Mouse (Mus musculus) inflammation-experienced regulatory T-cells, adult 6 months (primary cell): ENCODE results near the gene Slc31a1. TPM values are rescaled to one million over a fixed set of nuclear protein-coding genes. Genes with fewer than 3 reads are reported as not detected.

ENCODE experiments used
- ATAC-seq: one replicate; pipeline ENCODE4 v1.8.0; 2017
- polyA plus RNA-seq, 3 experiments: library from polyadenylated mRNA; unstranded; fragments of 100-300 nt; shearing (Covaris generic); gene quantifications; one replicate each; pipeline ENCODE4 v1.2.1; 2017

Slc31a1 gene
- polyA plus RNA-seq: 10 to 100 TPM in 1 of 3 experiments, 1 to 10 TPM in 2; 6.4 to 12.8 (median 9.3) TPM

GRCm38 (mm10) chr4:62360088-62360804, at the start of gene Slc31a1, which contains the start of gene Fkbp15:
Gene Slc31a1 (plus strand): TSS chr4:62360727.
Gene Fkbp15 (minus strand): TSS chr4:62360548.
- ATAC-seq: peak; percentile 99

GRCm38 (mm10) chr4:62312821-62313220, 47.7 kb upstream of the Slc31a1 start:
- ATAC-seq: no peak

- ATAC-seq: no peak
Measured at GRCm38 (mm10) chr4:62313641-62314211, 46.8 kb upstream of the Slc31a1 start.

DNA sequence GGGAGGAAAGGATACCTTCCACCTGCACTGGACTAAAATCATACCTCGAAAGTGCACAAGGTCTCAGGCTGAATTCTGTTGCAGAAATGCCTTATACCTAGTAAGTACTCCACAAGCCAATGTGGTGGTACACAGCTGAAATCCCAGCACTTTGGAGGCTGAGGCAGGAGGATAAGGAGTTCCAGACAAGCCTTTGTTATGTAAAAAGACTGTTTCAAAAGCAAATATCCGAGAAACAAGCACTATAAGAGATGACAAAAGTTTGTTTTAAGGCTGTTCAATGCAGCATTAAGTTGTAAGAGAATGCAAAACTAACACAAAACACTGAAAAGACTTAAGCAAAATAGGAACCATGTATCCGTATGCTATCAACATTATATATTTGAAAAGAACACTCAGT, 46.0 kb upstream of the Slc31a1 start:
- no peak for ATAC-seq

DNA sequence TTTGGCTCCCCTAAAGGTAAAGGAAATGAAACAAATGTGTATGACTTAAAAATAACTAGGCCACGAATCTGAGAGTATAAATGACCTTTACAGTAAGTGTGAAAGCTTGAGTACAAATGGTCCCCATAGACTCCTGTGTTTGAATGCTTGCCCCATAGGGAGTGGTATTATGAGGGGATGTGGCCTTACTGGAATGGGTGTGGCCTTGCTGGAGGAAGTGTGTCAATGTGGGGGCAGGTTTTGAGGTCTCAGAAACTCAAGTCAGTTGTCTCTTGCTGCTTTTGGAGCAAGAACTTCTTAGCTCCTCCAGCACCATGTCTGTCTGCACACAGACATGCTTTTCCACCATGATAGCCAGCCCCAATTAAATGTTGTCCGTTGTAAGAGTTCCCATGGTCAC, 44.1 kb upstream of the Slc31a1 start:
- ATAC-seq: no peak

DNA sequence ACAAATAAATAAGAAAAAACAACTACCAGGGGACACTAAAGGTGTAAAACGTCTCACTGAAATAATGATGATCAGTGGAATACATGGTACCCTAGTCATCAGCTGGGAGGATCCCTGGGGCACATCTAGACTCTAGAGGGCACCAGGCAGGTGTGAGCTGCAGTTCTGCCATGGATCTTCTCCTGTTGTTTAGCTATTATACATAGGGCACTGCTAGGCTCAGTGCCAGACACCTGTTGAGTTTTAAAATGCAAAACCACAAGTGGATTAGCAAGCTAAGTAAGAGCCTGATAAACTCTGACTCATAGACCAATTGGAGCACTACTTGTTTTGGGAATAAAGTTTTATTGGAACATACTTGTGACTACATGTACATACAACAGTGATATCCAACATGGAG, 42.2 kb upstream of the Slc31a1 start:
- no peak for ATAC-seq

DNA sequence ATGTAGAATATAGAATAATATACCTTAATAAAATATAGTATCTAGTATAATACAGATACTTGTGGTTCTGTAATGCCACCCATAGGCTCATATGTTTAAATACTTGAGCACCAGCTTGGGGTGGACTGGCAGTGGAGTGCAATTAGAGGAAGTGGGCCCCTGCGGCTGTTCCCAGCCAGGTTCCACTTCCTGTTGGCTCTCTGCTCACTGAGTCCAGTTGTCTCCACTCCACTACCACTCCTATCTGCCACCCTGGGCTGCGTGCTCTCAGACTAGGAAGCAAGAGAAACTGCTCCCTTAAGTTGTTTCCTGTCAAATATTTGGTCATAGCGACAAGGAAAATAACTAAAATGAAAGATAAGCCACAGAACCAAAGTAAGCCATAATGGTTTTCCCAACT, 37.8 kb upstream of the Slc31a1 start:
- ATAC-seq: no peak

GRCm38 (mm10) chr4:62326111-62326510, 34.4 kb upstream of the Slc31a1 start:
- ATAC-seq: no peak

- ATAC-seq: no peak
Measured at GRCm38 (mm10) chr4:62328941-62329660, 31.4 kb upstream of the Slc31a1 start.

DNA sequence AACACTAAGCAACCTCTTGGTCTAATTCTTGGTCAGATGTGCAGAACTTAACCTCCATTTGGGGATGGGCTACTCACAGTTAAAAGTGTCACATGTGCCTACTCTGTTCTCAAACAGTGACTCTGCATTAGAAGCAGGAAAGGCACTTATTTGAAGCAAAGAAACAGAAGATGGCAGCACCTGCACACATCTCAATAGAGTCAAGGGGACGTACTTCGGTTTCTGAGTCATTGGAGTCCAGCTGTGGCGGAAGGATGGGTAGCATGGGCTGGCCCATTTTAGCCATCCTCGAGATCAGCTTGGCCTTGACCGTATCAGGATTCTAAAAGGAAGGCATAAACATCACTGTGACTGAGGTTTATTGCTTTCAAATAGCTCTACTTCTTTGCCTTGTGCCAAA, 28.6 kb upstream of the Slc31a1 start:
- no peak for ATAC-seq

GRCm38 (mm10) chr4:62338536-62338935, 22.0 kb upstream of the Slc31a1 start:
- no peak for ATAC-seq

DNA sequence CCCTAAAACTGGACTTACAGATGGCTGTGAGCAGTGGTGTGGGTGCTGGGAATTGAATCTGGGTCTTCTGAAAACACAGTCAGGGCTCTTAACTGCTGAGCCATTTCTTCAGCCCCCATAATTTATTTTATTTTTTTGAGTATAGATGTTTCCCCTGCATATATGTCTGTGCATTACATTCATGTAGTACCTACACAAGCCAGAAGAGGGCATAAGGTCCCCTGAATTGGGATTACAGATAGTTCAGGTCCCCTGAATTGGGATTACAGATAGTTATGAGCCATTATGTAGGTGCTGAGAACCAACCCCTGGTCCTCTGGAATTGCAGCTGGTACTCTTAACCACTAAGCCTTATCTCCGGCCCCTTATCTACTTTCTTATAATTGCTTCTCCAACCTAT, 16.5 kb upstream of the Slc31a1 start:
- ATAC-seq: peak; percentile 43

GRCm38 (mm10) chr4:62345827-62346226, 14.7 kb upstream of the Slc31a1 start:
- no peak for ATAC-seq

DNA sequence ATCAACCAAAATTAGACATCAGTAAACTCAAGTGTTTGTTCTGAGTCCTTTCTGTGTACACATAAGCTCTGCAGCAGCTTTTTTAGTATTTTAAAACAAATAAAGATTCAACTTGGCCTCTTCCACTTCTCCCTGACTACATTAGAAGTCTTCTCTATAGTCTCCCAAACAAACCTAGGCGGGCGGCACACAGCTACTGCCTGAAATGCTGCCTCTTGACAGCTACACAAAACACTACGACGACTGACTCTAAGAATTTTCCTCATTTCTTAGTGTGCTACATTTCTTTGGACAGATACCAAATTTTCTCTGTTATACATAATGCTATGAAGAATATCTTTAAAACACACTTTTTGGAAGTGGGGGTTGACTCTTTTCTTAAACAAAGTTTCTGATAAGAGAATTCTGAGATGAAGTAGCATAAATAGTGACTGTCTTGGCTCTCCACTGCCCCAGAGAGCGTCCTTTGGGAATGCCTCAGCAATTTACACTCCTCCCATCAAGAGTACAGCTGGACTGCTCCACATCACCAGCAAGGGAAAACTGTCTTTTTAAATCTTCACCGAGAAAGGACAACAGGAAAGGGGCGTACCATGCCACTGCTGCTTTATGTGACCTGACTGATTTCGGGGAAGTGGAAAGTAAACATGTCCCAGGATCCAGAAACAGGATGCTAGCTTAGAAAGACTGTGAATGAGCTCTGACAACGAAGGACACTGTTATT, 12.8 kb upstream of the Slc31a1 start:
- no peak for ATAC-seq

- ATAC-seq: no peak
Measured at GRCm38 (mm10) chr4:62348329-62348705, 12.2 kb upstream of the Slc31a1 start.

DNA sequence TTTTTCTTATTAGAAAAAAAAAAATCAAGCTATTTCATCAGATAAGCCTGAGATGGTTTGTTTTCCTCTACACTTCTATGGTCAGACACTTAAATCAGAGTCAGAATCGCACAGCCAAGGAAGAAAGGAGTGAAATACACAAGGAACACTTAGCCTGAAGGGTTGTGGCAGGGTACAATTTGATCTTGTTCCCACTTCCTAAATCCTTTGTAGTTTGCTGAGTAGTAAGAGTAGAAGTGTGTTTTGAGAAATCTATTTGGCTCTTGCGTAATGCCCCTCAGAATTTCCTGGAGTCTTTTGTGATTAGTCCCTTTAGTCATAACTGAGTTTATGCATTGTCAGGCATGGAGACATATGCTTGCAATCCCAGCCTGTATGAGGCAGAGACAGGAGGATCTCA, 11.2 kb upstream of the Slc31a1 start:
- ATAC-seq: no peak

GRCm38 (mm10) chr4:62357631-62358148, 2.8 kb upstream of the Slc31a1 start:
- ATAC-seq: no peak

DNA sequence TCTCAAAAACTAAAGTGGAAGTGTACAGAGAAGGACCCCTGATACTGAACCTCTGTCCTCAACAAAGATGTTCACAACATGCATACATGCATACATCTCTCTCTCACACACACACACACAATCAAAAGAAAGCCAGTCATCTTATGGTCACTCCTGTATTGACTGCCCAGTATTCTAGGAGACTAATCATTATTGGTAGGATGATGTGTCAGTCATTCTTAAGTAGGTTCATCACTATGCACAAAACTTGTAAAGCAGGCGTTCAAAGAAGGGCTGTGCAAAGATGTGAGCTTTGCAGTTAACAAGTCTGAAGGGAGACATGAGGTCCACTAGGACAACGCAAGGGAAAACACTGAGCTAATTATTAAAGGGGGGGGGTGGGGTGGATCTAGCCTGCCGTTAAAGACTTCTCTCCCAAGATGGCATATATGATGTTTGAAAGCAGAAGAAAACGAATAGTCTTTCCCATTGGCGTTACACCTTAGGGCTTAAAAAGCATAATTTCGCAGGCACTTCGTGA, 1.2 kb upstream of the Slc31a1 start:
- no peak for ATAC-seq

DNA sequence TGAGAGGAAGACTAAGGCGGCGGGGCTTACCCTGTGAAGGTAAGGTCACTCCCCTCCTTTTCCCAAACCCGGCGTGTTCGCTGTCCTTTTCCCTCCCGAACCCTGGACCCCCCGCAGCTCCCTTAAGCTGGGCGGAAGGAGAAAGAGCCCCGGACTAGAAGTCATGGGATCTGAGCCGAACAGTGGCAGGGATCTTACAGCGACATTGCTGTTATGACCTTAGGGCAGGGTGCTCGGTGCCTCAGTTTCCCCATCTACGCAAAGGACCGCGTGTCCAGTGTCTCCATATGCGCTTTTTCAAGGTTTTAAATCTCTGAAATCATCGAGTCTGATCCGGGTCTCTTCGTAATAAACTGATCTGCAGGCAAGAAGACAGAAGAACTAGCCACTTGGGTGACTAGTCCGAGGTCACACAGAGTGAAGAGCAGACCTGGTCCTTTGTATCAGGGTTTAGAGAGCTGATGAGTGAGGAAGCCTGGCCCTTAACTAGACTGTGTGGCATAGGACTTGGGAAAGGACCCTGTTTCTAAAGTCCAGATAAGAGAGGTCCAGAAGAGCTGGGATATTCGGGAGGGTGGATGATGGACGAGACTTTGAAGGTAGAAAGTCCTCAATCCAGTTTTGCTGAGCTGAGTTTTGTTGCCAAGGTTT, 403 bp downstream of the Slc31a1 start:
- peak; percentile 14 for ATAC-seq

DNA sequence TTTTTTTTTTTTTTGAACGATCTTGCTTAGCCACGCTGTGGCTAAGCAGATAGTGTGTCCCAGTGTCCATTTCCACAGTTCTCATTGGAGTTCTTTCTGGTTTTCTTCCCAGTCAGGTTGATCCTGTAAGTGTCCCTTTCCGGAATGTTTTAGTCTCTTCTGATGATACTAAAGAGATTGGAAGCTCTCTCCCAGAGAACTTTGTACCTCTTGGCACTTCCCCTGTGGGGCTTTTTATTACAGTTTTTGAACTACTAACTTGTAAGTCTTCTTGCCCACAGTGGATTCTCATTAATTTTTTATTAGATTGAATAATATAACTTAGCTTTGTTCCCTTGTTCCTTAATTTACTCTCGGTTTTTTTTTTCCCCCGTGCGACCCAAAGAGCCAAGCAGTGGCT, 1.0 kb downstream of the Slc31a1 start:
- ATAC-seq: no peak

GRCm38 (mm10) chr4:62361997-62362396, 1.5 kb downstream of the Slc31a1 start:
- no peak for ATAC-seq

DNA sequence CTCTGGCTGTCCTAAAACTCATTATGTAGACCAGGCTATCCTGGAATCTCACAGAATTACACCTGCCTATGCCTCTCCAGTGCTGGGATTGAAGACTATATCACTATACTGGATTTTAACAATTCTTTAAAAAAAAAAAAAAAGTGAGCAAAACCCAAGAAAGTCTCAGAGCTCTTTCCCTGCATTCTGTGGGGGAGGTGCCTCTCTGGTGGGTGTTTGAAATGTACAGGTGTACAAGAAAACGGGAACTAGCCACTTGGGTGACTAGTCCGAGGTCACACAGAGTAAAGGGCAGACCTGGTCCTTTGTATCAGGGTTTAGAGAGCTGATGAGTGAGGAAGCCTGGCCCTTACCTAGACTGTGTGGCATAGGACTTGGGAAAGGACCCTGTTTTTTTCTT, 1.9 kb downstream of the Slc31a1 start:
- no peak for ATAC-seq
